Mouse (Mus musculus) lung, adult 2 months (tissue): ENCODE data around the gene Clec10a. TPM values are rescaled to one million over a fixed set of nuclear protein-coding genes. Genes with fewer than 3 reads are reported as not detected.

Source experiments
- DNase-seq: peaks from one replicate; pipeline ENCODE4 v3.0.0; 2022
- H3K4me1 ChIP-seq: fragments of 200-500 bp; 2 replicates; pipeline ENCODE4 v1.6.1; 2011; ENCODE audit warnings: low read length; ENCODE audit not compliant: control insufficient read depth, insufficient read depth
- H3K4me3 ChIP-seq: fragments of 200-500 bp; replicated peaks from 2 replicates; pipeline ENCODE3; 2011; ENCODE audit warnings: low read depth, mild to moderate bottlenecking, control low read depth, low read length; ENCODE audit errors: extremely low read depth
- CTCF ChIP-seq: fragments of 200-500 bp; IDR thresholded peaks from 2 replicates; pipeline ENCODE4 v1.5.1; 2011; ENCODE audit warnings: mild to moderate bottlenecking, low read length, control low read depth; ENCODE audit not compliant: insufficient read depth
- POLR2A ChIP-seq: fragments of 200-500 bp; IDR thresholded peaks from 2 replicates; pipeline ENCODE4 v1.6.1; 2011; ENCODE audit warnings: low read depth, mild to moderate bottlenecking, control low read depth, low read length, borderline replicate concordance; ENCODE audit errors: extremely low read depth
- WGBS: fragments of 180-500 bp; shearing (Covaris S2); methylation state at CpG from one replicate; pipeline ENCODE4 v1.1.7; 2018; 5-methylcytosine and 5-hydroxymethylcytosine counted together
- polyA plus RNA-seq: library from polyadenylated mRNA; depleted of rRNA; stranded (reverse); fragments of >200 nt; gene quantifications from 2 replicates; pipeline ENCODE4 v1.2.3, GENCODE M21; 2012

Clec10a gene
- polyA plus RNA-seq, 1 experiment = 4.2 TPM

DNA sequence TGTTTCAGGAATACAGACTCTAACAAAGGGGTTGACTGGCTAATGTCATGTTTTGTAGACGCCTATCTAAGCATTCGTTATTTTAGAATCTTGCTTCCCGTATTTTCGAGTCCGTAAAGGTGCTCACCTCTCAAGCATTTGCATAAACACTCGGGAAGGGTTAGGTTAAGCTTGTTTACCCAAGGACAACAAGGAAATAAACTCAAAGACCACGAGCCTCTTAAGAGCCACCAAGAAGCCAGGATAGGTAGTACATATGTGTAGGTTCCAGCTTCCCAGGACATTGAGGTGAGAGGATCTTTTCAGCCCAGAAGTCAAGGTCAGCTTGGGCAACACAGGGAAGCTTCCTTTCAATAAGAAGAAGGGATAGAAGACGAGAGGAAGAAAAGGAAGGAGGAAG lies 43.1 kb downstream of the Clec10a start:
- 68% methylated on average over 8 of the region's 8 CpGs for WGBS

DNA sequence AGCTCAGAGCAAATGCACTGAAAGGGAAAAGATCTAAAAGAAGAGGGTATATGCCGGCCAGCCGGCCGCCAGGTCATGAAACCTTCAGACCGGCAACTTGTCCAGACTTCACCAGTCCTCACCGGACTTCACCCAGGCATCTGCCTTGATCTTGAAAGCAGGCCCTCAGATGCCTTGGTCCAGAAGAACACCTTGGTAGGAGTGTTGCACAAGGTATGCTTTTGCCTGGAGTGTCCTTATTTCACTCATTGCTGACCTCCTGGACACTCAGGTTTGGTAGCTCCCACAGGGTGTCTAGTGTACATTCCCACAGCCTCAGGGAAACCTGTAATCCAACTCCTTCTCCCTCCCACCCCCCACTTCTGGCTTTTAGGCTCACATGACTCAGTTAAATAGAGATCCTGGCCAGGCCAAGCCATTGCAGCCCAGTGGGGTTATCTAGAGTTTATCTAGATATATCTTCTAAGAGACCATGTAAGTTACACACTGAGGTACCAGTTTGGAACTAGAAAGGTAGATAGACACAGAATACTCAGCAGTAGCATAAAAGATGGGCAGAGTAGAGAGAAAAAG lies 44.1 kb downstream of the Clec10a start:
- TF ChIP-seq CTCF (no peak), POLR2A (no peak)
- Histone ChIP-seq H3K4me3 (no peak overlapping the region), H3K4me1 (no peaks in the 10 kb centered on the region)
- no peak for DNase-seq
- 81% methylated on average over 5 of the region's 5 CpGs for WGBS

More for the DNA sequence above, 43.1 kb downstream of the Clec10a start:
- Histone ChIP-seq H3K4me1 (no peaks in the 10 kb centered on the region), H3K4me3 (no peak overlapping the region)
- no peak for DNase-seq
- TF ChIP-seq POLR2A (no peak), CTCF (no peak)

DNA sequence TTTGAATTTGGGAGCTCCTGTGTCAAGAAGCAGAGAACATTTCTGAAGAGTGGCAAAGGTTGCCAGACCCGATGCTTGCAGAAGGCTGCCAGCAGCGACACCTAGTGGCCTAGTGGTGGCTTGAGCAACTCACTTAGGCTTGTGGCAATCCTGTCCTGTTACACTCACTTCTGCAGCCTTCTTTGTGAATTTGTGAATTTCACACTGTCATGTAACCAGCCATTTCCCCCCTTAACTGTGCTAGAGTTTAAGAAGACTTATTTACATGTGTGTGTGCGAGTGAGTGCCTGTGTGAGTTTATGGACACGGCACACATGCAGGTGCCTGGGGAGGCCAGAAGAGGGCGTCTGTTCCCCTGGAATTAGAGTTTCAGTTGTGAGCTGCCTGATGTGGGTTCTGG lies 45.7 kb downstream of the Clec10a start:
- peak; percentile 82 for DNase-seq
- no peak overlapping the region for H3K4me3 ChIP-seq
- TF ChIP-seq CTCF = peak; percentile 98
- no peak for TF ChIP-seq POLR2A
- 50% methylated on average over 5 of the region's 5 CpGs for WGBS
- no peaks in the 10 kb centered on the region for H3K4me1 ChIP-seq

DNA sequence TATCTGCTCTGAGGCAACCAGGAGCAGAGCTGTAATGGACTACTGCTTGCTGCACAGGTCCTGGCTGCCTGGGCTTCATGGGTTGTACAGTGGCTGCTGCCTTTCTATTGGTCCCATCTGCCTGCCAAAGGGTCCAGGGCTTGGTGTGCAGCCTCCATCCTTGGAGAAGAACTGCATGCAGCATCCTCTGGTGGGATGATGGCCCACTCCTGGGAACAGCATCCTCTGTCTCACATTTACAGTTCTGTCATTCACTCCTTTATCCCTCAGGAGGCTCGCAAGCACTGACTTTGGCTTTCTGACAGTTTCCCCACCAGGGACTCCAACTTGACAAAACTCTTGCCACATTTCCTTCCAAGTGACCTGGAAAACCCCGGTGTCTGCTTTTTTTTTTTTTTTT lies 50.8 kb downstream of the Clec10a start:
- Histone ChIP-seq H3K4me1 (0 out of 2 replicates have a peak, but pooled peaks cover 4% of the 10 kb centered on the region), H3K4me3 (no peak overlapping the region)
- WGBS = 18% methylated on average over 2 of the region's 2 CpGs
- DNase-seq = no peak
- TF ChIP-seq CTCF (no peak), POLR2A (no peak)

DNA sequence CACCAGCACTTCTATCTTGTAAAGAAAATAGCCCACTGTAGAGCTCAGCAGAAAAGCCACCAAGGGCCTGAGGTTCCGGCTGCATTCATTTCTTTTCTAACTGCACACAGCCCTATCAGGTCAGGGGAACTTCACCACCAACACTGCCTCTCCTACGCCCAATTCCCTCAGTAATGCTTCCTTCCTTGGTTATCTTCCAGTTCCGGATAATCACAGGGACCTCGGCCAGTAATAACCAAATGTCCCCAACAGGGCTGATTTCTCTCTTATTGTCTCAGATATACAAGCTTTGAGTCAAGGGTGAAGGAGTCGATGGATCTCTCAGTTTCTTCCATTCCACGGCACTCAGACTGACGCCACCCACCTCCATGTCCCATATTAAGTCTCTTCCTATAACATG lies 51.3 kb downstream of the Clec10a start:
- no peak overlapping the region for H3K4me3 ChIP-seq
- H3K4me1 ChIP-seq = 0 out of 2 replicates have a peak, but pooled peaks cover 4% of the 10 kb centered on the region
- DNase-seq = no peak
- TF ChIP-seq CTCF (no peak), POLR2A (no peak)
- WGBS = 52% methylated on average over 7 of the region's 7 CpGs

DNA sequence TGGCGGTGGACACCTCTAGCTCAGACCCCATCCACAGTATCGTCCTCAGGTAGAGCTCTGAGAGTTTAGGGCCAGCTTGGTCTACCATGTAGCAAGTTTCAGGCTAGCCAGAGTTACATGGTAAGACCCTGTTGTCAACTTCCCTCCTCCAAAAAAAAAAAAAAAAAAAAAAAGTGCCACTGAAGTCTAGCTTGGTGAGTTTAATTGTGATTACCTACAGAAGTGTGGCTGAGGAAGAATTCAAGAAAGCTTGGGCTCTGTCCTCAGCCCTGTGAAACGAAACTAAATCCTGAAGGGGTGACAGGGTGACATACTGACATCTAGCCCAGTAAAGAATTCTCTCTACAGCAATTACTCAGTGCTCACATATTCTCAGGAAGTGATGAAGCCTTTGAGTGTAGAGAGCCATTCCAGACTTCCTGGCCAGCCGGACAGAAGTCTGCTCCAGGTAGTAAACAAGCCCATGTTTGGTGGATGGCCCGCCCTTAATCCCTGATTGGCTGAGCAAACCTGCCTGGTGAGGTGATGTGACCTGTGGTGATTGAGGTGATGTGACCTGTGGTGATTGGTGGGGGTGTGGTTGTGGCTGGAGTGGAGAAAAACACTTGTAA lies 52.9 kb downstream of the Clec10a start:
- H3K4me1 ChIP-seq = 0 out of 2 replicates have a peak, but pooled peaks cover 4% of the 10 kb centered on the region
- 60% methylated on average over 5 of the region's 5 CpGs for WGBS

DNA sequence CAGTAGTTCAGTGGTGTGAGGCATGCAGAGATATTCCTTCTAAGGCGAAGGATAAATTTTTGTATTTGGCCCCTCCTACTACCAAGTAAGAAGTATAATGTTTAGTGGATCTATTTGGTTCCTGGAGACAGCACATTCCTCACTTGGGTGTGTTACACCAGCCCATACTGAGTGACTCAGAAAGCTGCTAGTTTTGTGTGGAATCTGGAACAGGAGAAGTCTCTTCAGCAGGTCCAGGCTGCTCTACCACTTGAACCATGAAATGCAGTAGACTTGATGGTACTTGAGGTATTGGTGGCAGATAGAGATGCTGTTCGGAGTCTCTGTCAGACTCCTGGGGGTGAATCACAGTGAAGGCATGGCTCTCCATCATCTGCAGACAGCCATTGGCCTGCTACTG lies 54.7 kb downstream of the Clec10a start:
- WGBS = 76% methylated on average over 2 of the region's 2 CpGs
- Histone ChIP-seq H3K4me3 (no peak overlapping the region), H3K4me1 (peaks cover 8% of the 10 kb centered on the region; the same call in 1 of the 2 replicates)
- no peak for DNase-seq
- TF ChIP-seq CTCF (no peak), POLR2A (no peak)

More for the DNA sequence above, 52.9 kb downstream of the Clec10a start:
- TF ChIP-seq POLR2A (no peak), CTCF (no peak)
- no peak overlapping the region for H3K4me3 ChIP-seq
- DNase-seq = no peak

DNA sequence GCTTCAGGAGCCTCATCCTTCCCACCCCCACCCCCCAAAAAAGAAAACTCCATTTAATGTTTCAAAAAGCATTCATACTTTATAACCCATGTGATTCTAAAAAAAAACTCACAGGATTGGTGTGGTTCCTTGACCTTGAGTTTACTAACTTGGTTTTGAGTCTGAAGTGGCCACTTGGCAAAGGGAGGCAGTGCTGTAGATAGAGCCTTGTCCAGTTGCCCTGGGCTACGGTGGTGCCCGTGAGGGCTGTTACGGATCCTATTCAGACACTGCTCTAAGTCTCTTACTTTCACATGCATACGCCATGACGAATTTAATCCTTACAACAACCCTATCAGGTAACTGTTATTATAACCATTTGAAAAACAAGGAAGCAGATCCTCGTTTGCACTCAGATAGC lies 56.0 kb downstream of the Clec10a start:
- no peak for DNase-seq
- WGBS = 74% methylated on average over 6 of the region's 6 CpGs
- H3K4me3 ChIP-seq = no peak overlapping the region
- TF ChIP-seq POLR2A = no peak
- TF ChIP-seq CTCF = no peak
- H3K4me1 ChIP-seq = peaks cover 8% of the 10 kb centered on the region; the same call in 1 of the 2 replicates

DNA sequence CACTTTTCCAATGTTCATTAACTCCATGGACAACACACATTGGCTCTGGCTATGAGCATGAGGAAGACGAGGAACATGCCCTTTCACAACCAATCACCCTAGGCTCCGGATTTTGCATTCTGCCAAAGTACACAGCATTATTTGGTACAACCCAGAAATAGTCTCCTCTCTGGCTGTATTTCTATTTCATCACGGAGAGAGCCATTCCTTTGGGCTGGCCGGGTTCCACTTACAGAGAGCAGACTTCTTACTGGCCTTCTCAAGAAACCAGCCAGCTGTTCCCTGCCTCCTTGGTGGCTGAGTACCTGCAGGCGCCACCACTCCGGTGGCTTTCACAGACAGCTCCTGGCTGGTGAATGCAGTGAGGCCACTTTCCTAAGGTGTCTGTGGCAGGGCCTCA lies 56.4 kb downstream of the Clec10a start, which contains the start of gene Slc16a11:
Slc16a11 (plus strand) TSS at position 330 of the 400 bp plus-strand sequence.
- no peak within 1 kb of the TSS for H3K4me3 ChIP-seq
- DNase-seq = no peak
- peaks cover 8% of the 10 kb centered on the region; the same call in 1 of the 2 replicates for H3K4me1 ChIP-seq
- 37% methylated on average over 6 of the region's 6 CpGs for WGBS
- TF ChIP-seq POLR2A (peak; percentile 39; the same call in 1 of the 2 replicates), CTCF (no peak)

DNA sequence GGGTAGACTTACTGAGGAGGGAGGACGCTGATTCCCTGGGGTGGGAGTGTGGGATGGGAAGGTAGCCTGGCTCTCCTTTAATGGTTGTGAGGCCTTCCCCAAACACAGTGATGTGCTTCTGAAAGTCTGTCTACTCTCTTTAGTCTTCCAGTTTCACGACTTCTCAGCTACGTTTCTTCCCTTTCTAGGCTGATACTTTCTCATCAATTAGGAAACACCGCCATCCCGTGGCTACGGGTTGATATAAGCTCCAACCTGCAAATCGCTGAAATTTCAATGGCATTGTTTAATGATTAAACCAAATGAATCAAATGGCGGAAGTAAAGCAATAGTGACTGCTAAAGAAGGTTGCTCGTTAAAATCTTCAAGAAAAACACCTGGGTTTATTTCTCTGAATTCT lies 56.9 kb downstream of the Clec10a start:
- H3K4me1 ChIP-seq = peaks cover 8% of the 10 kb centered on the region; the same call in 1 of the 2 replicates
- DNase-seq = peak; percentile 66
- H3K4me3 ChIP-seq = no peak overlapping the region
- 0 out of 2 replicates have a peak, but pooled peaks have one; percentile 0 for TF ChIP-seq POLR2A
- TF ChIP-seq CTCF = peak; percentile 56
- WGBS = 7% methylated on average over 9 of the region's 9 CpGs
